Mouse (Mus musculus) CH12.LX (cell line): Measurements from ENCODE around the gene Npw. TPM values are rescaled to one million over a fixed set of nuclear protein-coding genes. Genes with fewer than 3 reads are reported as not detected.

ENCODE experiments used
- DNase-seq: peaks from one replicate; pipeline ENCODE4 v3.0.0-alpha.2; 2013; ENCODE audit errors: extremely low read depth
- H3K27ac ChIP-seq: 2 replicates; pipeline ENCODE4 v1.5.1; 2012; ENCODE audit warnings: low read depth, mild to moderate bottlenecking, control low read depth, moderate library complexity; ENCODE audit not compliant: insufficient read depth
- H3K27me3 ChIP-seq: replicated peaks from 2 replicates; pipeline ENCODE3; 2012; ENCODE audit warnings: inconsistent platforms
- H3K36me3 ChIP-seq, 2 experiments: replicated peaks in 1 of 2; 2 replicates each; pipeline versions ENCODE3 to v1.6.1; 2012; ENCODE audit warnings: inconsistent platforms in 1 of 2, low read length in 1 of 2, mild to moderate bottlenecking in 1 of 2, mixed read lengths in 1 of 2, moderate library complexity in 1 of 2; ENCODE audit not compliant: control insufficient read depth in 1 of 2, insufficient read depth in 1 of 2
- H3K4me1 ChIP-seq, 2 experiments: 2 replicates each; pipeline ENCODE4 v1.6.1; 2012; ENCODE audit warnings: inconsistent platforms in 1 of 2, moderate library complexity in 1 of 2; ENCODE audit not compliant: insufficient read depth in 2 of 2, control insufficient read depth in 1 of 2
- H3K4me2 ChIP-seq: 2 replicates; pipeline ENCODE4 v1.6.1; 2012; ENCODE audit warnings: low read depth, mild to moderate bottlenecking, control low read depth; ENCODE audit not compliant: poor library complexity, insufficient read depth, severe bottlenecking
- H3K4me3 ChIP-seq, 3 experiments: fragments of 150-350 bp in 1 of 3; sonication (generic) in 1 of 3; replicated peaks in 1 of 3; 2 replicates each; pipeline versions ENCODE3 to v1.5.1; 2011 to 2012; ENCODE audit warnings: low read depth in 2 of 3, low read length in 2 of 3, mild to moderate bottlenecking in 2 of 3, moderate library complexity in 2 of 3, control low read depth in 1 of 3, improper control_type of control experiment in 1 of 3, inconsistent platforms in 1 of 3, mixed read lengths in 1 of 3; ENCODE audit not compliant: poor library complexity in 1 of 3
- H3K79me2 ChIP-seq: replicated peaks from 2 replicates; pipeline ENCODE4 v1.6.1; 2012; ENCODE audit warnings: mild to moderate bottlenecking, moderate library complexity; ENCODE audit not compliant: control insufficient read depth, poor library complexity, insufficient read depth, severe bottlenecking; ENCODE audit errors: extremely low read depth
- H3K9ac ChIP-seq: 2 replicates; pipeline ENCODE4 v1.6.1; 2012; ENCODE audit warnings: low read depth, mild to moderate bottlenecking, control low read depth, moderate library complexity; ENCODE audit not compliant: insufficient read depth
- H3K9me3 ChIP-seq: replicated peaks from 2 replicates; pipeline ENCODE3; 2012; ENCODE audit warnings: low read length, inconsistent platforms, mixed read lengths
- BHLHE40 ChIP-seq: IDR thresholded peaks from 2 replicates; pipeline ENCODE4 v1.6.1; 2011; ENCODE audit warnings: mild to moderate bottlenecking, low read depth, low read length, improper control_type of control experiment
- CHD1 ChIP-seq: IDR thresholded peaks from 2 replicates; pipeline ENCODE4 v1.6.1; 2012; ENCODE audit warnings: low read depth, low read length, improper control_type of control experiment, inconsistent platforms
- CTCF ChIP-seq, 2 experiments: IDR thresholded peaks in 1 of 2; conservative IDR thresholded peaks in 1 of 2; 2 replicates each; pipeline ENCODE4 v1.5.1; 2011 to 2012; ENCODE audit warnings: low read depth in 2 of 2, low read length in 2 of 2, improper control_type of control experiment in 1 of 2, inconsistent platforms in 1 of 2, mild to moderate bottlenecking in 1 of 2, moderate library complexity in 1 of 2
- ETS1 ChIP-seq: conservative IDR thresholded peaks from 2 replicates; pipeline ENCODE4 v1.6.1; 2012; ENCODE audit warnings: low read depth, mild to moderate bottlenecking, inconsistent platforms, low read length, improper control_type of control experiment, moderate library complexity
- GABPA ChIP-seq: IDR thresholded peaks from 2 replicates; pipeline ENCODE4 v1.6.1; 2012; ENCODE audit warnings: low read depth, low read length, improper control_type of control experiment, inconsistent platforms; ENCODE audit not compliant: insufficient replicate concordance
- IRF4 ChIP-seq: IDR thresholded peaks from 2 replicates; pipeline ENCODE4 v1.6.1; 2014; ENCODE audit warnings: low read depth, mild to moderate bottlenecking, inconsistent platforms, low read length, improper control_type of control experiment
- JUN ChIP-seq: IDR thresholded peaks from 2 replicates; pipeline ENCODE4 v1.6.1; 2011; ENCODE audit warnings: low read depth, mild to moderate bottlenecking, low read length, improper control_type of control experiment, moderate library complexity; ENCODE audit not compliant: insufficient read depth
- KAT2A ChIP-seq: IDR thresholded peaks from 2 replicates; pipeline ENCODE4 v1.6.1; 2012; ENCODE audit warnings: low read length, improper control_type of control experiment, inconsistent platforms; ENCODE audit not compliant: insufficient replicate concordance
- MAFK ChIP-seq: IDR thresholded peaks from 2 replicates; pipeline ENCODE4 v1.6.1; 2011; ENCODE audit warnings: low read length, improper control_type of control experiment; ENCODE audit not compliant: insufficient replicate concordance
- MAX ChIP-seq: IDR thresholded peaks from 2 replicates; pipeline ENCODE4 v1.6.1; 2011; ENCODE audit warnings: low read length, improper control_type of control experiment
- MEF2A ChIP-seq: IDR thresholded peaks from 2 replicates; pipeline ENCODE4 v1.6.1; 2014; ENCODE audit warnings: low read depth, mild to moderate bottlenecking, inconsistent platforms, low read length, improper control_type of control experiment, borderline replicate concordance
- MYC ChIP-seq: IDR thresholded peaks from 2 replicates; pipeline ENCODE4 v1.6.1; 2011; ENCODE audit warnings: low read depth, mild to moderate bottlenecking, improper control_type of control experiment, low read length
- NELFE ChIP-seq: IDR thresholded peaks from 2 replicates; pipeline ENCODE4 v1.6.1; 2011; ENCODE audit warnings: low read depth, low read length, improper control_type of control experiment
- PAX5 ChIP-seq: IDR thresholded peaks from 2 replicates; pipeline ENCODE4 v1.6.1; 2012; ENCODE audit warnings: low read length, inconsistent platforms, mixed read lengths
- POLR2AphosphoS2 ChIP-seq: IDR thresholded peaks from 2 replicates; pipeline ENCODE4 v1.6.1; 2011; ENCODE audit warnings: low read depth, low read length, improper control_type of control experiment
- RAD21 ChIP-seq: IDR thresholded peaks from 2 replicates; pipeline ENCODE4 v1.6.1; 2011; ENCODE audit warnings: low read depth, mild to moderate bottlenecking, low read length, improper control_type of control experiment, moderate library complexity
- SIN3A ChIP-seq: IDR thresholded peaks from 2 replicates; pipeline ENCODE4 v1.6.1; 2012; ENCODE audit warnings: low read length, improper control_type of control experiment, inconsistent platforms
- SMC3 ChIP-seq: IDR thresholded peaks from 2 replicates; pipeline ENCODE4 v1.6.1; 2011; ENCODE audit warnings: low read depth, low read length, improper control_type of control experiment
- TBP ChIP-seq: conservative IDR thresholded peaks from 2 replicates; pipeline ENCODE4 v1.6.1; 2011; ENCODE audit warnings: low read depth, low read length, improper control_type of control experiment
- TCF12 ChIP-seq: IDR thresholded peaks from 2 replicates; pipeline ENCODE4 v1.6.1; 2014; ENCODE audit warnings: low read depth, mild to moderate bottlenecking, inconsistent platforms, low read length, improper control_type of control experiment
- UBTF ChIP-seq: IDR thresholded peaks from 2 replicates; pipeline ENCODE4 v1.6.1; 2012; ENCODE audit warnings: low read depth, mild to moderate bottlenecking, inconsistent platforms, low read length, improper control_type of control experiment, moderate library complexity
- USF2 ChIP-seq: conservative IDR thresholded peaks from 2 replicates; pipeline ENCODE4 v1.6.1; 2011; ENCODE audit warnings: low read depth, low read length, improper control_type of control experiment
- ZC3H11A ChIP-seq: IDR thresholded peaks from 2 replicates; pipeline ENCODE4 v1.6.1; 2012; ENCODE audit warnings: low read depth, mild to moderate bottlenecking, inconsistent platforms, low read length, improper control_type of control experiment
- ZMIZ1 ChIP-seq: IDR thresholded peaks from 2 replicates; pipeline ENCODE4 v1.6.1; 2012; ENCODE audit warnings: low read depth, mild to moderate bottlenecking, inconsistent platforms, low read length, improper control_type of control experiment
- ZNF384 ChIP-seq: IDR thresholded peaks from 2 replicates; pipeline ENCODE4 v1.6.1; 2012; ENCODE audit warnings: low read depth, low read length, improper control_type of control experiment, inconsistent platforms
- dilution Hi-C: fragments of 300-500 bp; cut with MboI; formaldehyde crosslinking; loops from 2 replicates; pipeline ENCODE4 v1.14.3; 2020; ENCODE audit warnings: low sequenced_read_pairs; ENCODE audit not compliant: extremely low pct_unique_long_range_greater_than_20kb, extremely low pct_ligation_motif_present
- in situ Hi-C: fragments of 300-500 bp; cut with MboI; formaldehyde crosslinking; loops from 3 replicates; pipeline ENCODE4 v1.14.3; 2019; ENCODE audit warnings: low sequenced_read_pairs, low pct_ligation_motif_present, low pct_unique_long_range_greater_than_20kb, mixed read lengths
- polyA plus RNA-seq: library from polyadenylated mRNA; unstranded; fragments of >175 nt; gene quantifications from 2 replicates; pipeline ENCODE4 v1.2.1, GENCODE M21; 2012; ENCODE audit warnings: low read depth; ENCODE audit not compliant: insufficient read length
- total RNA-seq, 2 experiments: library from RNA; depleted of rRNA; stranded (reverse); fragments of 300-350 nt in 1 of 2; fragments of >200 nt in 1 of 2; gene quantifications; 2 replicates each; pipeline ENCODE4 v1.2.3; 2012 to 2014

The Npw gene
- total and polyA plus RNA-seq, 3 experiments, result not detected

- H3K27me3 ChIP-seq, result no peaks in the 10 kb centered on the region
- no peak overlapping the region for H3K4me3 ChIP-seq
- no peaks in the 10 kb centered on the region for H3K79me2 ChIP-seq
- H3K9me3 ChIP-seq, result no peaks in the 10 kb centered on the region
- peaks cover 0 to 48% of the 10 kb centered on the region in 2 experiments; a peak in 2 of 4 replicates for H3K4me1 ChIP-seq
- DNase-seq, result no peak
- in situ Hi-C loops (no loop called here), dilution Hi-C loops (no loop called here)
- no peak overlapping the region for H3K9ac ChIP-seq
- peaks cover 0 to 52% of the 10 kb centered on the region in 2 experiments for H3K36me3 ChIP-seq
- H3K27ac ChIP-seq, result no peak overlapping the region
- TF ChIP-seq BHLHE40 (no peak), ZNF384 (no peak), RAD21 (no peak), UBTF (no peak), MAFK (no peak), POLR2AphosphoS2 (no peak), ZMIZ1 (no peak), USF2 (no peak), SMC3 (no peak), JUN (no peak), CTCF (conservative IDR thresholded peaks at IDR 0.05 in 1 of 2, IDR thresholded peaks at IDR 0.05 in 1 of 2; ENCODE audit: low read depth in 2 of 2, low read length in 2 of 2) (no peak), MEF2A (no peak), ZC3H11A (no peak), MYC (no peak), NELFE (no peak), MAX (no peak), CHD1 (no peak)
- H3K4me2 ChIP-seq, result no peak overlapping the region
Observed at GRCm38 (mm10) chr17:24639571-24639988, 18.7 kb downstream of the Npw start.

- TF ChIP-seq MYC (no peak), GABPA (no peak), ZMIZ1 (no peak), TBP (no peak), SIN3A (no peak), ETS1 (no peak), MAX (no peak), PAX5 (no peak), USF2 (no peak), ZNF384 (no peak), SMC3 (no peak), RAD21 (no peak), UBTF (no peak), TCF12 (no peak), KAT2A (no peak), IRF4 (no peak)
- Histone ChIP-seq H3K79me2 (no peaks in the 10 kb centered on the region), H3K4me3 (no peak overlapping the region), H3K36me3 (peaks cover 0 to 59% of the 10 kb centered on the region in 2 experiments), H3K4me2 (no peak overlapping the region), H3K9ac (no peak overlapping the region), H3K4me1 (peaks cover 0 to 48% of the 10 kb centered on the region in 2 experiments; a peak in 2 of 4 replicates), H3K9me3 (no peaks in the 10 kb centered on the region), H3K27me3 (no peaks in the 10 kb centered on the region), H3K27ac (no peak overlapping the region)
- no peak for DNase-seq
- in situ Hi-C loops (no loop called here), dilution Hi-C loops (no loop called here)
Observed at GRCm38 (mm10) chr17:24638840-24639239, 19.4 kb downstream of the Npw start.
